Mouse (Mus musculus): ENCODE measurements around the gene Clec18a. TPM values are rescaled to one million over a fixed set of nuclear protein-coding genes. Genes with fewer than 3 reads are reported as not detected.

Gene Clec18a
- total RNA-seq, 2 experiments from 2014 or later = 0.72 to 1.2 TPM

Small RNA genes within 50 kb of the gene (microRNA-seq; reads per million reads assigned to microRNA genes)
- 0 reads per million in 2 experiments for gene Gm24103
- 0 to 1.5 reads per million in 2 experiments for gene Mir3473d

Other genes starting within 250 kb of the Clec18a start
- gene Cog4, start 245.8 kb downstream of the Clec18a start, total RNA-seq (2021) = 10 to 100 TPM; 69.4 to 74.8 TPM
- gene Sf3b3, start 245.6 kb downstream of the Clec18a start, total RNA-seq (2021) = 10 to 100 TPM; 36.7 to 37.5 TPM
- 1 to 10 TPM; 5.2 to 5.5 TPM for gene Fuk, start 189.9 kb downstream of the Clec18a start, total RNA-seq (2021)
- 10 to 100 TPM; 20.9 to 23.3 TPM for gene St3gal2, start 172.5 kb downstream of the Clec18a start, total RNA-seq (2021)
- gene Ddx19a, start 94.6 kb downstream of the Clec18a start, total RNA-seq (2021) = 10 to 100 TPM; 33.3 to 35.1 TPM
- 10 to 100 TPM; 11.3 to 12.6 TPM for gene Ddx19b, start 60.7 kb downstream of the Clec18a start, total RNA-seq (2021)
- gene Aars, start 59.3 kb downstream of the Clec18a start, total RNA-seq (2021) = 10 to 100 TPM; 31.9 to 33.7 TPM
- not detected for gene Exosc6, start 36.1 kb downstream of the Clec18a start, total RNA-seq (2021)
- gene Pdpr, start 2.2 kb upstream of the Clec18a start, total RNA-seq (2021) = 100 to 1,000 TPM; 113 to 125 TPM
- 10 to 100 TPM; 97.3 to 98.3 TPM for gene Glg1, start 166.8 kb upstream of the Clec18a start, total RNA-seq (2021)
- 10 to 100 TPM; 15.4 to 18.0 TPM for gene Rfwd3, start 207.8 kb upstream of the Clec18a start, total RNA-seq (2021)
- gene Mlkl, start 245.8 kb upstream of the Clec18a start, total RNA-seq (2021) = 1 to 10 TPM; 2.7 to 3.2 TPM

All from heart, adult 18-20 months (tissue).